ENCODE assay signal across 26 mouse cellular contexts in the genomic region with DNA sequence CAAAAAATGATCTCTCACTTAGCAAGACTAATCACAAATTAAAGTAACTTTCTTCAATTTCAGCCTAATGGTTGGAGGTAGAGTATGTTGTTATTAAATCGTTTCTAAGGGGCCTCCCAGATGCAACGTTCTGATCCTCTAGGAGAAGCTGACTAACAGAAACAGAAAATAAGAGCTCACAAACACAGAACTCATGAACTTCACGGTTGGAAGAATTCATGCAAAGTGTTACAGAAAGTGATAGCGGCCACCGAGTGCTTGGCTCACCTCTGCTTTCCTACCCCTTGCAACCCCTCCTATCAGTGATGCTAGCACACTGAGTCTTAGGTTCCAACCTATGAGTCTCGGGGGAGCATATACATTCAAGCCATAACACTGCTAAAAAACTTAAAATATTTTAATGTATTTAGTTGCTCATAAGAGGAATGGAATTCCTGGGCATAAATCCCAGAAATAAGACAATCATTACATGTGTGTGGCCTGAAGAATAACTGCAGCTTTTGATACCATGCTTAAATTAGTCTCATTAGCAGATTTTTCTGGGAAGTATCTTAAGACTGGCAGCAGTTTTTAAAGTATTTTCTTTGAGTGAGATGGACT. TPM values are rescaled to one million over a fixed set of nuclear protein-coding genes. Genes with fewer than 3 reads are reported as not detected.
A peak's percentile ranks its signal among the peaks of the same experiment; 100 is the strongest.
DNase-seq lines count a peak whose midpoint lies in the region; ATAC-seq and TF ChIP-seq lines count a peak whose summit lies in the region.
"Had no signal": no experiment of that assay in that cellular context is flagged by ENCODE, and none has a peak within 500 bp of the region (broad histone marks: within the 10 kb centered on the region; RNA-seq: fewer than 3 reads in every experiment).

No protein-coding gene starts in this region.

- no peak for TF ChIP-seq POLR2A in CH12.LX (IDR thresholded peaks at IDR 0.05; ENCODE audit: low read depth, low read length)
- TF ChIP-seq POLR2A in limb, embryonic 14.5 days (IDR thresholded peaks at IDR 0.05; ENCODE audit: borderline replicate concordance, extremely low read depth, insufficient read depth, insufficient read length) = no peak

- WGBS in limb, embryonic 13.5 days = 58% methylated on average over 6 of the region's 6 CpGs
- WGBS in limb, embryonic 10.5 days = 82% methylated on average over 6 of the region's 6 CpGs
- 62% methylated on average over 6 of the region's 6 CpGs for WGBS in lung, postnatal 0 days
- WGBS in limb, embryonic 14.5 days = 52% methylated on average over 6 of the region's 6 CpGs
- WGBS in forebrain, embryonic 14.5 days = 80% methylated on average over 6 of the region's 6 CpGs

- no peaks in the 10 kb centered on the region for H3K36me3 ChIP-seq in limb, embryonic 13.5 days
- H3K36me3 ChIP-seq in limb, embryonic 10.5 days = no peaks in the 10 kb centered on the region
- no peaks in the 10 kb centered on the region for H3K36me3 ChIP-seq in lung, postnatal 0 days (ENCODE audit: insufficient read depth, low read length)
- no peaks in the 10 kb centered on the region for H3K36me3 ChIP-seq in CH12.LX (replicated peaks in 1 of 2; ENCODE audit: control insufficient read depth in 1 of 2, insufficient read depth in 1 of 2, low read length in 1 of 2)
- H3K36me3 ChIP-seq in limb, embryonic 14.5 days (ENCODE audit: control insufficient read depth, insufficient read depth, low read length) = no peaks in the 10 kb centered on the region
- H3K36me3 ChIP-seq in forebrain, embryonic 14.5 days (ENCODE audit: control insufficient read depth, insufficient read depth, low read length) = no peaks in the 10 kb centered on the region
- H3K36me3 ChIP-seq: embryonic facial prominence, embryonic 13.5 days; forebrain, embryonic 10.5 days; hindbrain, embryonic 12.5 days; hindbrain, embryonic 15.5 days had no signal

- in situ Hi-C loops in CH12.LX (cut with MboI; ENCODE audit: low pct_ligation_motif_present, low pct_unique_long_range_greater_than_20kb, low sequenced_read_pairs) = no loop called here

- no peak overlapping the region for H3K4me2 ChIP-seq in limb, embryonic 13.5 days (replicated peaks)
- H3K4me2 ChIP-seq in lung, postnatal 0 days (replicated peaks; ENCODE audit: low read depth, low read length) = no peak overlapping the region
- H3K4me2 ChIP-seq in CH12.LX (ENCODE audit: insufficient read depth, low read depth, poor library complexity, severe bottlenecking) = no peak overlapping the region
- H3K4me2 ChIP-seq in limb, embryonic 14.5 days (replicated peaks; ENCODE audit: low read depth, low read length, severe bottlenecking) = no peak overlapping the region
- H3K4me2 ChIP-seq in forebrain, embryonic 14.5 days (ENCODE audit: low read length) = no peak overlapping the region
- H3K4me2 ChIP-seq: embryonic facial prominence, embryonic 13.5 days; forebrain, embryonic 13.5 days; heart, embryonic 11.5 days; hindbrain, embryonic 12.5 days; hindbrain, embryonic 15.5 days had no signal

- dilution Hi-C loops in CH12.LX (cut with MboI; ENCODE audit: extremely low pct_ligation_motif_present, extremely low pct_unique_long_range_greater_than_20kb, low sequenced_read_pairs) = no loop called here

- no peaks in the 10 kb centered on the region for H3K79me2 ChIP-seq in CH12.LX (replicated peaks; ENCODE audit: control insufficient read depth, extremely low read depth, insufficient read depth, poor library complexity, severe bottlenecking)

- no peak overlapping the region for H3K9ac ChIP-seq in limb, embryonic 13.5 days
- no peak overlapping the region for H3K9ac ChIP-seq in lung, postnatal 0 days (replicated peaks; ENCODE audit: low read depth)
- H3K9ac ChIP-seq in CH12.LX (ENCODE audit: insufficient read depth, low read depth) = no peak overlapping the region
- no peak overlapping the region for H3K9ac ChIP-seq in limb, embryonic 14.5 days (ENCODE audit: low read depth, low read length, severe bottlenecking)
- H3K9ac ChIP-seq in forebrain, embryonic 14.5 days (ENCODE audit: low read length) = no peak overlapping the region
- H3K9ac ChIP-seq: embryonic facial prominence, embryonic 13.5 days; forebrain, embryonic 13.5 days; forebrain, postnatal 0 days; hindbrain, embryonic 12.5 days; hindbrain, embryonic 15.5 days had no signal

- no peak overlapping the region for H3K4me3 ChIP-seq in limb, embryonic 13.5 days
- no peak overlapping the region for H3K4me3 ChIP-seq in limb, embryonic 10.5 days
- H3K4me3 ChIP-seq in lung, postnatal 0 days (ENCODE audit: low read depth, low read length) = no peak overlapping the region
- no peak overlapping the region for H3K4me3 ChIP-seq in CH12.LX (replicated peaks in 1 of 3; ENCODE audit: low read depth in 2 of 3, low read length in 2 of 3, poor library complexity in 1 of 3)
- no peak overlapping the region for H3K4me3 ChIP-seq in limb, embryonic 14.5 days (replicated peaks; ENCODE audit: low read length)
- H3K4me3 ChIP-seq in forebrain, embryonic 14.5 days (ENCODE audit: low read depth, low read length) = no peak overlapping the region
- H3K4me3 ChIP-seq: embryonic facial prominence, embryonic 13.5 days; forebrain, embryonic 10.5 days; forebrain, embryonic 13.5 days; gastrocnemius, adult 2 months; hindbrain, embryonic 12.5 days; hindbrain, embryonic 15.5 days had no signal

- no peaks in the 10 kb centered on the region for H3K27me3 ChIP-seq in limb, embryonic 13.5 days
- no peaks in the 10 kb centered on the region for H3K27me3 ChIP-seq in limb, embryonic 10.5 days (ENCODE audit: low read depth, poor library complexity, severe bottlenecking)
- no peaks in the 10 kb centered on the region for H3K27me3 ChIP-seq in lung, postnatal 0 days (replicated peaks; ENCODE audit: insufficient read depth, low read length)
- H3K27me3 ChIP-seq in CH12.LX (replicated peaks) = no peaks in the 10 kb centered on the region
- H3K27me3 ChIP-seq in limb, embryonic 14.5 days (ENCODE audit: control insufficient read depth, insufficient read depth, low read length) = no peaks in the 10 kb centered on the region
- H3K27me3 ChIP-seq in forebrain, embryonic 14.5 days (replicated peaks; ENCODE audit: control insufficient read depth, insufficient read depth, low read length) = no peaks in the 10 kb centered on the region
- H3K27me3 ChIP-seq: embryonic facial prominence, embryonic 13.5 days; forebrain, embryonic 13.5 days; hindbrain, embryonic 12.5 days; hindbrain, embryonic 15.5 days; Patski had no signal

- no peaks in the 10 kb centered on the region for H3K9me3 ChIP-seq in limb, embryonic 13.5 days
- H3K9me3 ChIP-seq in limb, embryonic 10.5 days (replicated peaks) = no peaks in the 10 kb centered on the region
- H3K9me3 ChIP-seq in lung, postnatal 0 days (ENCODE audit: low read length) = no peaks in the 10 kb centered on the region
- H3K9me3 ChIP-seq in CH12.LX (replicated peaks; ENCODE audit: low read length) = no peaks in the 10 kb centered on the region
- no peaks in the 10 kb centered on the region for H3K9me3 ChIP-seq in limb, embryonic 14.5 days (ENCODE audit: control insufficient read depth, low read length)
- H3K9me3 ChIP-seq in forebrain, embryonic 14.5 days (replicated peaks; ENCODE audit: control insufficient read depth, low read length) = no peaks in the 10 kb centered on the region
- H3K9me3 ChIP-seq: embryonic facial prominence, embryonic 13.5 days; forebrain, embryonic 10.5 days; forebrain, embryonic 13.5 days; hindbrain, embryonic 12.5 days; hindbrain, embryonic 15.5 days had no signal

- TF ChIP-seq RAD21 in CH12.LX (IDR thresholded peaks at IDR 0.05; ENCODE audit: low read depth, low read length) = no peak

- H3K27ac ChIP-seq in limb, embryonic 13.5 days = 0 out of 2 replicates have a peak overlapping the region, but pooled peaks have one; percentile 10
- no peak overlapping the region for H3K27ac ChIP-seq in limb, embryonic 10.5 days
- H3K27ac ChIP-seq in lung, postnatal 0 days (ENCODE audit: low read length) = no peak overlapping the region
- H3K27ac ChIP-seq in CH12.LX (ENCODE audit: insufficient read depth, low read depth) = no peak overlapping the region
- H3K27ac ChIP-seq in limb, embryonic 14.5 days (replicated peaks; ENCODE audit: low read depth, low read length) = no peak overlapping the region
- H3K27ac ChIP-seq in forebrain, embryonic 14.5 days (ENCODE audit: low read depth, low read length) = no peak overlapping the region
- H3K27ac ChIP-seq: embryonic facial prominence, embryonic 13.5 days; forebrain, embryonic 10.5 days; forebrain, embryonic 13.5 days; gastrocnemius, adult 2 months; hindbrain, embryonic 12.5 days; hindbrain, embryonic 15.5 days had no signal

- TF ChIP-seq EP300 in lung, postnatal 0 days (IDR thresholded peaks at IDR 0.05) = no peak
- no peak for TF ChIP-seq EP300 in CH12.LX (IDR thresholded peaks at IDR 0.05; ENCODE audit: low read length)

- no peak for ATAC-seq in limb, embryonic 13.5 days (ENCODE audit: low FRiP score, low read depth)
- ATAC-seq in lung, postnatal 0 days = no peak
- no peak for ATAC-seq in limb, embryonic 14.5 days (ENCODE audit: low FRiP score, low read depth)
- ATAC-seq in forebrain, embryonic 14.5 days = no peak
- ATAC-seq: forebrain, embryonic 13.5 days; forebrain, postnatal 0 days; Patski had no signal

- peaks cover 25% of the 10 kb centered on the region for H3K4me1 ChIP-seq in limb, embryonic 13.5 days
- H3K4me1 ChIP-seq in limb, embryonic 10.5 days = peaks cover 14% of the 10 kb centered on the region
- H3K4me1 ChIP-seq in lung, postnatal 0 days (ENCODE audit: insufficient read depth, low read depth, low read length) = no peaks in the 10 kb centered on the region
- H3K4me1 ChIP-seq in CH12.LX (ENCODE audit: control insufficient read depth in 1 of 2, insufficient read depth in 2 of 2) = peaks cover 0 to 15% of the 10 kb centered on the region in 2 experiments; a peak in 2 of 4 replicates
- H3K4me1 ChIP-seq in limb, embryonic 14.5 days (ENCODE audit: control insufficient read depth, insufficient read depth, low read length) = peaks cover 18% of the 10 kb centered on the region
- H3K4me1 ChIP-seq in forebrain, embryonic 14.5 days (ENCODE audit: control insufficient read depth, insufficient read depth, low read length) = no peaks in the 10 kb centered on the region

- TF ChIP-seq CTCF in lung, postnatal 0 days (IDR thresholded peaks at IDR 0.05) = no peak
- no peak for TF ChIP-seq CTCF in CH12.LX (conservative IDR thresholded peaks at IDR 0.05 in 1 of 2, IDR thresholded peaks at IDR 0.05 in 1 of 2; ENCODE audit: low read depth in 2 of 2, low read length in 2 of 2)

- no peak for DNase-seq in limb, embryonic 10.5 days (ENCODE audit: low spot score)
- peak; percentile 8 for DNase-seq in lung, postnatal 0 days (ENCODE audit: low spot score)
- no peak for DNase-seq in lung, postnatal 10 days
- DNase-seq in CH12.LX (ENCODE audit: extremely low read depth) = peak; percentile 51
- peak; percentile 61 for DNase-seq in limb, embryonic 14.5 days (ENCODE audit: low spot score)
- DNase-seq in forebrain, embryonic 14.5 days (ENCODE audit: low spot score) = no peak
- DNase-seq in right cerebral cortex, postnatal 10 days (ENCODE audit: low spot score in 2 of 2) = no peak
- DNase-seq: adrenal gland, postnatal 10 days; adrenal gland, postnatal 36 days; B cell, adult 2 months; cerebellum, adult 18-20 months; cerebellum, adult 9-10 months; cerebellum, postnatal 14 days; forebrain, postnatal 0 days; gastrocnemius, adult 2 months; gastrocnemius, postnatal 14 days; heart, adult 11 months had no signal

RNA-seq across cellular contexts. Expression of a gene that starts 25.7 kb away (rescaled TPM):
- 1.0 and 1.2 TPM in 2 replicates for polyA plus RNA-seq in limb, embryonic 13.5 days (2015; fragmentation: Nextera tagmentation; extraction: Ambion mirVana)
- polyA plus RNA-seq in limb, embryonic 10.5 days (2016; fragmentation: Nextera tagmentation; extraction: Ambion mirVana) = 0.18 and 0.26 TPM in 2 replicates
- 0.12 and 0.31 TPM in 2 replicates for polyA plus RNA-seq in lung, postnatal 0 days (2015; fragmentation: Nextera tagmentation; extraction: Ambion mirVana)
- total RNA-seq in CH12.LX (2012; rRNA removed) = 0.38 and 0.42 TPM in 2 replicates
- 0.09 and 0.12 TPM in 2 replicates for total RNA-seq in CH12.LX (2014; rRNA removed)
- polyA plus RNA-seq in CH12.LX (2012; ENCODE audit: insufficient read length, low read depth) = 0.30 and 0.33 TPM in 2 replicates
- 1.2 and 1.4 TPM in 2 replicates for polyA plus RNA-seq in limb, embryonic 14.5 days (2012; rRNA removed)
- polyA plus RNA-seq in limb, embryonic 14.5 days (2014; fragmentation: Nextera tagmentation; extraction: Ambion mirVana) = 1.6 and 2.0 TPM in 2 replicates
- 13.3 and 21.0 TPM in 2 replicates for polyA plus RNA-seq in forebrain, embryonic 14.5 days (2014; fragmentation: Nextera tagmentation; extraction: Ambion mirVana)
- total RNA-seq: MEL had no signal

Comparison
In these comparisons a context has a peak if more than half of its experiments do, and no peak if none do; other contexts are left out.
1. DNase-seq: peak in lung, postnatal 0 days (single experiment), CH12.LX (single experiment) and limb, embryonic 14.5 days (single experiment); none in limb, embryonic 10.5 days (single experiment), lung, postnatal 10 days (single experiment), forebrain, embryonic 14.5 days (single experiment) and right cerebral cortex, postnatal 10 days (0 of 2).